Mouse (Mus musculus) layer of hippocampus, adult 6 months (tissue): ENCODE data around the gene BC005537. TPM values are rescaled to one million over a fixed set of nuclear protein-coding genes. Genes with fewer than 3 reads are reported as not detected.

Experiments
- long read RNA-seq, 2 experiments: library from polyadenylated mRNA; unstranded; transcript quantifications; one replicate each; pipeline ENCODE4 v2.0.0; 2019 to 2020
- polyA plus RNA-seq: library from polyadenylated mRNA; unstranded; fragments of <200 nt; fragmentation: Nextera tagmentation; gene quantifications from 2 replicates; pipeline ENCODE4 v1.2.3, GENCODE M21; 2021

Gene BC005537
- 8.7 and 10.4 TPM in 2 replicates for polyA plus RNA-seq
- long read RNA-seq, experiment 1, full-length matches to known transcripts: 31 of 69 reads
- long read RNA-seq, experiment 1, partial matches to known transcripts: 35 of 69 reads
- long read RNA-seq, experiment 1, other reads (novel, unspliced or antisense): 3 of 69 reads
- long read RNA-seq, experiment 2, full-length matches to known transcripts: 162 of 182 reads
- long read RNA-seq, experiment 2, partial matches to known transcripts: 14 of 182 reads
- long read RNA-seq, experiment 2, other reads (novel, unspliced or antisense): 6 of 182 reads

GRCm38 (mm10) chr13:24801308-24801921 lies at the start of gene BC005537:
TSS of gene BC005537 (plus strand) at chr13:24801657.

GRCm38 (mm10) chr13:24761403-24762227 lies 39.8 kb upstream of the BC005537 start, which contains the start of gene Gmnn:
TSS of gene Gmnn (minus strand) at chr13:24761923.

GRCm38 (mm10) chr13:24831353-24832130 lies 30.1 kb downstream of the BC005537 start, which contains the start of the genes Acot13 and Tdp2:
TSS of gene Acot13 (minus strand) at chr13:24831540.
TSS of gene Tdp2 (plus strand) at chr13:24831679.

GRCm38 (mm10) chr13:24844983-24845955 lies 43.8 kb downstream of the BC005537 start, which contains the start of gene D130043K22Rik:
TSS of gene D130043K22Rik (plus strand) at chr13:24845135.

Other genes with a start within 250 kb of the BC005537 start
- gene Ripor2, start 219.5 kb upstream of the BC005537 start, polyA plus RNA-seq: 21.6 and 26.2 TPM in 2 replicates
- 0.23 TPM in 1 of 2 replicates, not detected in the other for gene Armh2, start 60.4 kb upstream of the BC005537 start, polyA plus RNA-seq
- 7.2 and 8.3 TPM in 2 replicates for gene Gmnn, start 39.7 kb upstream of the BC005537 start, polyA plus RNA-seq
- gene Acot13, start 29.9 kb downstream of the BC005537 start, polyA plus RNA-seq: 297 and 317 TPM in 2 replicates
- gene Tdp2, start 30.0 kb downstream of the BC005537 start, polyA plus RNA-seq: 15.9 and 16.3 TPM in 2 replicates
- 6.2 and 6.3 TPM in 2 replicates for gene D130043K22Rik, start 43.5 kb downstream of the BC005537 start, polyA plus RNA-seq
- 12.5 and 14.2 TPM in 2 replicates for gene Aldh5a1, start 136.0 kb downstream of the BC005537 start, polyA plus RNA-seq
- 9.7 and 9.8 TPM in 2 replicates for gene Gpld1, start 141.5 kb downstream of the BC005537 start, polyA plus RNA-seq
- gene Mrs2, start 218.7 kb downstream of the BC005537 start, polyA plus RNA-seq: 22.7 and 36.7 TPM in 2 replicates